Mouse (Mus musculus) heart, postnatal 25 days (tissue): ENCODE measurements around the gene Nkx3-2. TPM values are rescaled to one million over a fixed set of nuclear protein-coding genes. Genes with fewer than 3 reads are reported as not detected.

Experiments
- total RNA-seq, 2 experiments: library from RNA; stranded (reverse); gene quantifications; 2 replicates each; pipeline ENCODE4 v1.2.3; 2021

Nkx3-2 gene
- total RNA-seq, 2 experiments from 2014 or later = not detected

Other genes starting within 250 kb of the Nkx3-2 start
- gene Rab28, start 56.3 kb downstream of the Nkx3-2 start, total RNA-seq = 10 to 100 TPM; 78.9 to 84.1 TPM
- 10 to 100 TPM; 17.4 to 18.1 TPM for gene Bod1l, start 79.8 kb upstream of the Nkx3-2 start, total RNA-seq